Mouse (Mus musculus) ovary, postnatal 36 days (tissue): ENCODE results near the gene Fgfr2.

Source experiments
- DNase-seq: peaks from one replicate; pipeline ENCODE4 v3.0.0; 2022; ENCODE audit warnings: low spot score, mixed read lengths

Fgfr2 gene

DNA sequence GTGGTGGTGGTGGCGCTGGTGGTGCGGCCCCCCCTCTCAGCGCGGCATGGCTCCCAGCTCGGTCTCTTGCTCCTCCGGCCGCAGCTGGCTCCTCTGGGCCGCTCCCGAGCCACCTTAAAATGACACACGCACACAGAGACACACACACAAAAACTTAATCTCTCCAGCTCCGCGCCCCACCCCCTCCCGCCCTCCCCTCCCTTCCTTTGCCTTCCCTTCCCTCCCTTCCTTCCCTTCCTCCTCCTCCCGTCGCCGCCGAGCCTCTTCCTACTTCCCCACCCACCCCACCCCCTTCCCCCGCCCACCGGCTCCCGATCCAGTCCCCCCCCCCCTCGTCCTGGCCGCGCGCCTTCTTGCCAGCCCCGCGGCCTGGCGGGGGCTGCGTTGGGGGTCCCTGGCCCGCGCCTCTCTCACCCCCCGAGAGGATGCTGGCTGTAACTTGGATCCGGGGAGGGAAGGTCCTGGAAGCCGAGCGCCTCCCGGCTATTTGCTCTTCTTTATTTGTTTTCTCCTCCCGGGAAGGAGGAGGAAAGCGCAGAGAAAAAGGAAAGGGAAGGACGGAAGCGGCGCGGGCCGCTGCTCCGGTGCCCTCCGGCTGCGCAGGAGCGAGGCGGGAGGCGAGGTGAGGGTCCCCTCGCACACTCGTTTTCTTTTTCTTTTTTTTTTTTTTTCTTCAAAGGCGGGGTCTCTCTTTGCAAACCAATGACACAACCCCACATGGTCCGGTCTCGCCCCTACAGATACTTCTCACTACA is at the start of gene Fgfr2:
Fgfr2 (minus strand) TSS at position 107 of the 755 bp plus-strand sequence.
- peak; percentile 75 for DNase-seq

DNA sequence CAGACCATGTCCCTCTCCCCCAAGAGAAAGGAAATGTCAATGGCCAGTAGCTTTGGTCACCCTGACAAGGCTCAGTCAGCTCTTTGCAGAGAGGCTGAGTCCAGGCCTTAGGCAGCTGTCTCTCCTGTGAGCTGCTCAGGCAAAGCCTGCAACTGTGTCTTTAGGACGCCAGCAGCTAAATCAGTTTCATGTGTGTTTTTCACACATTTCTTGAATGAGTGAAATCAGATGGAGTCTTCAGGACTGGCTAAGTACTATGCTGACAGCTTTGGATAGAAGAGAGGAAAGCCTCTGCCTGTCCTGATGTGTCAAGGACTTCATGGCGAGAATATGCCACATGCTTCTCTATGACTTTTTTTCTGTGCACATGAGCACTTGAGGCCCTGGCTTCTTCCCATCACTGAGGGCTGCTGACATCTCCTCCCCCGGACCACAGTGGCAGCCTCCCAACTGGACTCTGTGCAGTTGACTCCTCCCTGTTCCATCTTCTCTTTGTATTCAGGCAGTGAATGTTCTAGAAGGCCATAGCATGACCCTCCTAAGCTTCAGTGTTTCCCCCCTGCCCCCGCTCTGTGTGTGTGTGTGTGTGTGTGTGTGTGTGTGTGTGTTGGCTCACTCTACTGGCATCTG is 48.4 kb upstream of the Fgfr2 start:
- peak; percentile 41 for DNase-seq

DNA sequence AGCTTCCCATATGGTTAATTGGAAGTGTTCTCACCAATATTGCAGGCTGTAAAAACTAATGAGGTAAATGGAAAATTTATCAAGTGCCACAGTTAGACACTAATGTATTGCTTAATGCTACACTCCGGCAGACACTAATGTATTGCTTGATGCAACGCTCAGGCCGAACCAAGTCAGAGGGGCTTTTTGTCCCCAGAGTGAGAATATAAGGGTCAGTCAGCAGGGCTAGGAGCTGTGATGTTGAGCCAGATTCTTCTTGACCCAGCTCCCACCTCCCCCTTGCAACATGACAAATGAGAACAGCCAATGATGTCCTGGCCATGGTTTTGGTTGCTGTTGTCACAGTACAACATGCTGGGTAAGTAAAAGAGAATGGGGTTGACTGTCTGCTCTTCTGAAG is 45.8 kb upstream of the Fgfr2 start:
- no peak for DNase-seq

DNA sequence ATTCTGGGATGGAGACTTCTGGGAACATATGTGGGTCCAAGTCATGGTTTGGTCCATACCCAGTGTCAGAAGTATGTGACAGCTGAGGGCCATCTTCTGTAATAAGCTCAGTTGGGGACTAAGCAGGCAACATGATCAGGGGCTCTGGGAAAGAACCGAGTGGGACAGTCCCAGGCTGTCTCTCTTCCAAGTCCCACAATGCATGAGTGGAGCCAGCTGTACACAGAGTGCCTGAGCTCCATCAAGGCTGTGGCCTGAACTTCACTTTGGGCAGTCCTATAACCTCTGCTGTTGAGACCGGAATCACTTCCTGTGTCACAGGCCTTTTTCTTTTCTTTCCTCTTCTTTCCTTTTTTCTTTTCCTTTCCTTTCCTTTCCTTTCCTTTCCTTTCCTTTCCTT is 44.8 kb upstream of the Fgfr2 start:
- DNase-seq = no peak

DNA sequence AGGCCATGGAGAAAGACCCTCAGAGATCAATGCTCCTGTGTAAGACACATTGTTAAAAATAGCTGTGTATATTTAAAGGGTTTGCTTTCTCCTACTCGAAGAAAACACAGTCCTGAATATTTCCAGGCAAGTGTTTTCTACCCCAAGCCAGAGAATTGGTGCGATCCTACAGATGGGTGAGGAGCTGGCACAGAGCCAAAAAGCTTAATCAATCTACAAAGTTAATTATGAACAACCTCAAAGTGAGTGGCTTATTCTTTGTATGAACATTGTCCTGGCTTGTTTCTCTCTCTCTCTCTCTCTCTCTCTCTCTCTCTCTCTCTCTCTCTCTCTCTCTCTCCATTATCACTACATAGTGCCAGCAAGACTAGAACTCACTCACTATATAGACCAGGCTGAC is 41.6 kb upstream of the Fgfr2 start:
- DNase-seq = no peak

DNA sequence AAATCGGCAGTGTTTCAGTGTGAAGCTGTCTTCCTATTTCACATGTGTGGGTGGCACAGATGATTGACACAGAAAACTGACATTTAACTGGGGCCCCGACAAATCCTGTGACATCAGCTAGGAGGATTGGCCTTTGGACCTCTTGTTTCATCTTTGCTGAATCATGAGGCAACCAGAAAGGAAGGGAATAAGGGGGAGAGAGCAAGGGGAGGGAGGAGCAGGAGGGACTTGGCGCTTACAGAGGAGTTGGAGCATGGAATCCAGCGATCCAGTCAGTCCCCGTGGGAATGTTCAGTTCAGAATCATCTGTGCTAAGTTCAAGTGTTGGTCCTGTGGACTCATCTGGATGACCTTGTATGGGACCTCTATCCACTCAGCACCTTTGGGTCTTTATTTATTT is 39.9 kb upstream of the Fgfr2 start:
- no peak for DNase-seq

DNA sequence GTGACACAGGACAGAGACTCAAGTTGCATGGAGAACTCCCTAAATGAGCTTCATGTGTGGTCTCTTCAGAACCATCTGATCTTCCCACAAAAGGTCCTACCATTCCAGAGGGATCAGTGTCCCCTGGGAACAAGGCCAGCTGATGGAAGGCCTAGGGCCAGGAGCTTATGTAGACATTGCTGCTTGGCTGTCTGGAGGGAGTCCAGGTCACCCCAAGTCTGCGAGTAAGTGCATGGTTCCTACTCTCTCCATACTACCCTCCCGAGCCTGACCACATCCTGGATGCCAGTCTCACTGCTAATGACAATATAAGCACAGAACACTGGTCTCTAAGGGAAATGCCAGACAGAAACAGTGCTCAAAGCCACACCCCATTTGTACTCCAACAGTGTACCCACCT is 39.0 kb upstream of the Fgfr2 start:
- no peak for DNase-seq

DNA sequence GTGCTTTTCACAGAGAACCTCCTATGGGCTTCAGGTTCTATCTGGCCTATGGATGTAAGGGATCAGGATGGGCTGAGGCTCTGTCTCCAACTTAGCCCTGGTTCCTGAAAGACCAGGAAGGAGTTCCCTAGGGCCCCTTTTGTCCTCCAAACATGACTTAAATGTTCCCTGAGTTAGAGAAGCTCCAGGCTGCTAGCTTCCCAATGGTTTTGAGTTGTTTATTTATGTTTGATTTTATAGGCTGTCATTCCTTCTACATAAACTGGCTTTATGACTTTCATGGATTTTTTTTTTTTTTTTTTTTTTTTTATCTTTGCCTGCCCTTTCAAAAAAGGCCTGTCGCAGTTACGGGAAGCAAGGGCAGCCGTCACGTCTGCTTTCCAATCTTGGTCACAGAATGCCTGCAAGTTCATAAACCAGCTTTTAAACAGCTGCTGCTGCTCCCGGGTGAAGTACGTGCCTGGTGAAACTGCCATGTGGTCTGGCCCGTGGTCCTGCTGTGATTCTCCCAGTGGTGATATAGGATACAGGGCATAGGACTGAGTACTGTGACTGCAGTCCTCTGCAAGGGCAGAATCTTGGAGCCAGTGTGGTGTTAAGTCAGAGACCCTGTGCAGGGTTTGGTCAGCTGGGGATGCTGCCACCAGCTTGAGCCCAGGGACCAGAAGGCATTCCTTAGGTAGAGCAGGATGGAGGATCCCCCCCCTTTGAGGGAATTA is 38.4 kb upstream of the Fgfr2 start:
- DNase-seq = no peak

DNA sequence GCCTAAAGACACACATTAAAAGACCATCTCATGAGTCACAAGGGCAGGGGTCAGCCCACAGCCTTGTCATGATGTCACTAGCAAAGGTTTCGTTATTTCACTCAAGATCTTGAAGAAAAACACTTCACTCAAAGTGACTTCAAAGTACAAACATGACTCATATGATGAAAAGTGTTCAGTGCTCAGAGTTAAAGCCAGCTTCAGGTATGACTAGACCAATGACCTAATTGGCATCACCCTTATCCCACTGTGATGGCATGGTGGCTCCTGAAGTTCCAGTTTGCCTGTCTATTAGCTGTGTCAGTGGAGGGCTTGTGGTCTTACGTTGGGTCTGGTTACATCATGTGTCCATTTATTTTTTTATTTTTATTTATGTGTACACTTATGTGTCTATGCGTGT is 36.4 kb upstream of the Fgfr2 start:
- DNase-seq = no peak

DNA sequence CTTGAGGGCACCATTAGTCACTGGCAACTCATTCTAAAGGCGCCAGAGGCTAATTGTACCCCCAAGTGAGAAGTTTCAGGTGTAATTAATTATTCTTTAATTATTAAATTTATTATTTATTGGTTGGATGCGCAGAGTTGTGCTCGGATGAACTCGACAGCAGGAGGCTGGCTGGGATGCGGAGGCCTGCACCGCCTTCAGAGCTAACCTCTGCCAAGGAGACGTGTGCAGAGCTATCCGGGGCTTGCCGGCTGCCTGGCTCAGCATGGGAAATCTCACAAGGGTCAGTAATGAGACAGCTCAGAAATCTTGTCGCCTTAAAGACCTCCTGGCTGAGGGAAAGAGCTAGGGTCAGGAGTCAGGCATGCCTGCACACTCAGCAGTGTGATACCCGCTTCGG is 32.5 kb upstream of the Fgfr2 start:
- DNase-seq = no peak

DNA sequence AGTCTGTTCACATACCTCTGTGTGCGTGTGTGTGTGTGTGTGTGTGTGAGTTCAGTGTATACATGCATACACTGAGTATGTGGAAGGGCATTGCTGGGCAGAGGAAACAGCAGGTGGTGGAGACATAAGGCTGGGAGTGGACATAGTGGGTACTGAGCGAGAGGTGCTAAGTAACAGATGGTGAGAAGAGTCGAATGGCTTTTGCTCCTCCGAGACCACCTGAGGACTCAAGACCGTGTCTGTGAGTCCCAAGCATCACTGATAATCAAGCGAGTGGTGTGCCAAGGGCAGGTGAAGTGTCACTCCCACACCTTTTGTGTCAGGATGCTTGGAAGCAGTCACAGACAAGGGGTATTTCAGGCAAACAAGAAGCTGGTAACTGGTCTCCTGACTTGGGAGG is 31.7 kb upstream of the Fgfr2 start:
- DNase-seq = no peak

DNA sequence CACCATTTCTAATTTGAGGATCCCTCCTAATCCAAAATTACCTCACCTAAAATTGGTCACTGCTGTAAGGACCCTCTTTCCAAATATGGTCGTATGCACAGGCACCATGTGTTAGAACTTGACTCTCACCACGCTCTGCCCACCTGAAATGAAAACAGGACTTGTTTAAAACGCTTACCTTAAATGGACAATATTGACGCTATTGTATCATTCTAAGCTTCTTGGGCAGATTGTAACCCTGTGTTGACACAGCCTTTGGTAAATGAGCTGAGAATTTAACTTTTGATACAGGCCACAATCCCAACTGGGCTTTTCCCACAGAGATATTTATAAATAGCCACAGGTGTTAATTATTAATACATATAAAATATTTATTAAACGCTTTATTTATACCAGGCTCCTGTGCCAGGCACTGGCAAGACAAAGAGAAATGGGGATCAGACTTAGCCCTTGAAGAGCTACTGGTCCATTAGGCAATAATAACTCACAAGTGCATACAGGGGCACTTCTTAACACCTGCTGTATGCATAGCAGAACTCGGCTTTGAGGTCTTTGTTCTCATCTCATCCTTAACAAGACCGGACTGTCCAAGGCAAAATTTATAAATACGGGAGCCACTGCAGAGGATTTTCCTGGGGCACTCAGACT is 16.7 kb upstream of the Fgfr2 start:
- no peak for DNase-seq

DNA sequence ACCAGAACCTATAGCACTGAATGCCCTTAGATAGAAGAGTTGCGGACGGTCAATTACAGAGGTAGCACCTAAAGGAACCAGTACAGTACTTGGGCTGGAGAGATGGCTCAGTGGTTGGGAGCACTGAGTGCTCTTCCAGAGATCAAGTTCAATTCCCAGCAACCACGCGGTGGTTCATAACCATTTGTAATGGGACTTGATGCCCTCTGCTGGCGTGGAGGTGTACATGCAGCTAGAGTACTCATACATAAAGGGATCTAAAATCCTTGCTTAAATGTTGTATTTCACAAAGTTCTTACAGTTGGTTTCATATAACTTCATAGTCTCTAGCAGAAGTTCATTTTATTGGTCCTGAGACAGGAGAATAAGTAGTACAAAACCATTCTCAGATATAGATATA is 10.4 kb upstream of the Fgfr2 start:
- no peak for DNase-seq

DNA sequence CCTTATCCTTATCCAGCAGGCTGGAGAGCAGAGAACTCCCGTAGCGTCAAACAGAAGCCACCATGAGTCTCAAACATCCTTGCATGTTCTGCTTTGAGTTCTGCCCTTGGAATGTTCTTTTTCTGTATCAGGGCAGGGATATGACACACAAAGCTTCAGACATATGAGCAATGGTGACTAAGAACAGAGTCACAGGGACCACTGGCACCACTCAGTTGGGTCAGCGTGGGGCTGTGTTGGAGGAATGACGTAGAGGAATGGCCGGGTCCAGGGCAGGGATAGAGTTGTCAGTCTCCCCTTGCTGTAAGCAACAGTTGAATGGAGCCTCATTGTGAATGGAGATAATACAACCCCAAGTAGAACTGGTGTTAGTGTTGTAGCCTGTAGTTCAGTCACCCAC is 9.6 kb upstream of the Fgfr2 start:
- DNase-seq = no peak

DNA sequence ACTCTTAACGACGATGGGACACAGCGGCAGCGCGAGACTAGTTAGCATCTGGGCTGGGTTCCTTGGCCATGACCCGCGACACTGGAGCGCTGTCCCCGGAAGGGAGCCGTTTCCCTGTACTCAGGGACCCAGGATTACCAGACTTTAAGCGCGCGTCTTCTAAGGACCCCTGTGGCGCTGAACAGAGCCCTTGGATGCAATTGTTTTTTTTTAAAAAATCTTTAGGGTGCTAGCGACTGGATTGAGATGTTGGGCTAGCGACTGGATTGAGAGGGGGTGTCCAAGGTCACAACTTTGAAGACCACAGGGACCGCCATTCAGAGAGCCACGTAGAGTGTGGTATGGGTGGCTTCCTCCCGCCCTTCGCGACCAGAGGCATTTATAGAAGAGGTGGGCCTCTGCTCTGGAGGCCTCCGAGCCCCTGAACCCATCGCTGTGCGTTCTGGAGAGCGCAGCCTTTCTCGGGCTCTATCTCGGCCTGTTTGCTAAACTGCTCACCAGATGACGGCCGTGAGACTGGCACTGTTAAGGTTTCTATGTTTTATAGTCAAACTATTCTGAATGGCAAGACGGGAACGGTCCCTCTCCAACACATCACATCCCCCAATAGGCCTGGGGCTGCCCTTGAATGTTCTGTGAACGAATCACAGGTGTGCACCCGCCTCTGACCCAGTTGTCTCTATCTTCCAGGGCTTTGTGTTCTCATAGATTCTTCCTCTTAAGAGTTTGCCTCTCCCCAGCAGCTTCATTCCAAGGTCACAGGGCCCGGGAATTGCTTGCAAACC is 1.7 kb upstream of the Fgfr2 start:
- no peak for DNase-seq

DNA sequence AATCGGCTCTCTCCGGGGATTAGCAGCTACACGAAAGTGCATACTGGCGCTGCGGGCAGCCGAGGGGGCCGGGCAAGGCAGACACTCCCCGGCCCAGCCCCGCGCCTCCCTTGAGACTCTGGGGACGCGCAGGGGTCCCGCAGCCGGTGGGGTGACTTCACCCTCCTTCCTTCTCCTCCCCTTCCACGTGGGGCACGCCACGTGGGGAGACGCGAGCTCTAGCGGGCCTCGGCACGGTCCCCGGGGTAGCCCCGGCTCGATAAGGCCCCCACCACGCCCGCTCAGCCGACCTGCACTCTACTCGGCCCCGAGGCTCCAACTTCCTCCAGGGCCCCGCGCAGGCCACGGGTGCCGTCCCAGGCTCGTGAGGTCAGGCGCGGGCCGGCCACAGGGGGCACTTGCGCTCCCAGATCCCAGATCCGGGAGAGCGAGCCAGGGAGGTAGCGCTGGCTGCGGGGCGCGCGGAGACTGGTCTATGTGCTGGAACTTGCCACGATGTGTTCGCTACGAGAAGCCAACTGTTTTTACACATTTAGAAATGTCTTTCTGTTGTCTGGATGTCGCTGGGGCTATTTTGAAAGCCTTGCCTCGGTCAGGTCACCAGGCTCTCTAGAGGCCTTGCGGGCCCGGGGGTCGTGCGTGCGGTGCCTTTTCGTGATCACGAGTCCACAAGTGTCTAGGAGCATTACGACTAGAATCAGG is 1.0 kb upstream of the Fgfr2 start, which contains the start of gene Ctbp2:
Ctbp2 (minus strand) TSS at position 356 of the 702 bp plus-strand sequence.
- peak; percentile 85 for DNase-seq

DNA sequence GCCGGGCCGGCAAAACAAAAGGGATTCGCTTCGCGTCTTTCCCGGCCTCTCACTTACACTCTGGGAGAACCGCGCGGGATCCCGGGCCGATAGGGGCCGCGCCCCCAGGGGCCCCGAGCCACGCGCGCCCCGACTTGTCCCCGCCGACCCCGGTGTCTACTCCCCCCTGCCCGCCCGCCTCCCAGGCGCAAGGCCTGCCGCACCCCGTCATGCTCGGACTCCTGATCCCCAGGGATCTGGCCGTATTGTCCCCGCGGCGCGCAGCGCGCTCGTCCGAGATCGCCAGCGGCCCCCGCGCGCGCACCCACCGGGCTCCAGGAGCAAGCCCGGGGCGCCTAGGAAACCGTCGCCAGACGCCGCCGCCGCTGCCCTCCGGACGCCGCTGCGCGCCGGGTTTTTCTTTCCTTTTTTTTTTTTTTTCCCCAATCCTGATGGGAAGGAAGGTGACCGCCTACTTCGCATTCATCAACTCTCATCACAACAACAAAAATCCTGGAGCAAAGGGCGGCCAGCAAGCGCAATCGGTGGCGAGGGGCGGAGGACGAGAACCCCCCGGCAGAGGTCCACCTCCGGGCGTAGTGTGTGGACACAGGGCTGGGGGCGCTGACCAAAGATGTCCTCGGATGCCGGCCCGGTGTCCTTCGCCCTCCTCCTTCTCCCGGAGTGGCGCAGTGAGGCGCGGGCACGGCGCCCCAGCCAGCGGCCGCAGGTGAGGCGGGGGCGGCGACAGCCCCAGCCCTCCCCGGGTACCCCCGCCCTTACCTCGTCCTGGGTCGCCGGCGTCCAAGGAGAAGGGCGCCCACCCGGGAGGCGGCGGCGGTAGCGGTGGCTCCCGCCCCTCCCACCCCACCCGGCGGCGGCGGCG is 539 bp downstream of the Fgfr2 start:
- peak; percentile 72 for DNase-seq

DNA sequence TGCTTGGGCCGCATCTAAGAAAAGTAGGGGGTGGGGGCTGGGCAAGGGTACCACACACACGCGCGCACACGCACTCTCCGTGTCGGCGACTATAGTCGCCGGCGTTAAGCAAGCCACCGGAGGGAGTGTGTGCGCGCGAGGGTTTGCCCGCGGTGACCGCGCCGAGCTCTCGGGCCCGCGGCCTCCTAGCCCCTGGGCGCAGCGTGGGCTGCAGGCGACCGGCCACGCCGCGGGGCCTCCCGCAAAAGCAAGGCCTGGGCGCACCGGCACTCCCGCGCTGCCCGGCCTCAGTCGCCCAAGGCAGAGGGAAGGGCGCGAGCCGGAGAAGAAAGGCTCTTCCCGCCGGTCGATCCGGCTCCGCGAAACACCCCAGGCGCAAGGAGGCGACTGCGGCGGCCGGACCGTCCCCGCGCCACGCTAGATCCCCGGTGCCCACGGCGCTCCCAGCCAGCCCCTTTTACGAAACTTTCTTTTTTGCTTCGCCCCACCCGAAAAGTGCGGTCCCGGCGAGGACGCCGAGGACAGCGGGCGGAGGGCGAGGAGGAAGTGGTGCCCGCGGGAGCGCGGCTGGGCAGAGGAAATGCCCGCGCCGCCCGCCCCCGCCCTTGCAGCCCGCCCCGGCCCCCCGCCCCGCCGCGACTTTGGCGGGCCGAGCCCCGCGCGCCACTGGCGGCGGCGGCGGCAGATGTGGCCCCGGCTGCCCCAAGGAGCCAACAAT is 1.3 kb downstream of the Fgfr2 start:
- peak; percentile 66 for DNase-seq

DNA sequence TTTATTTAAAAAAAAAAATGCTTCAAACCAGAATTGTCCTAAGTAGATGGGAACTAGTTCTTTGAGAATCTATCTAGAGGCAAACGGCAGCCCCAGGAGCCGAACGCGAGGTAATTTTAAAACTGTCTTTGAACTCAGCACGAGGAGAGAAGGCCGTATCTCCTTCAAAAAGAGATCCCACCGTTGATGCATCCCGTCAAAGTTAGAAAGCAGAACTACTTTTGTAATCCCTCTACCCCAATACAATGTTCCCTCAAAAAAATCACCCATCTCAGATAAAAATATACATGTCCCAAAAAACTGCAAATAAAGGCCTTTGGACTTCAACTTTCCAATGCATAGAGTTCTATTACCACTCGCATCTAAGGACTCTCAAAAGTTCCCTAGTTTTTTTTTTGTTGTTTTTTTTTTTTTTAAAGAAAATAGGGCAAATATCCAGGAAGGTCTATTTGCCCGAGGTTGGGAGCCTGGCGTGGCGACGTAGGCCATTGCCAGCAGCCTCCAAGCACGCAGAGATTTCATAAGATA is 2.0 kb downstream of the Fgfr2 start:
- no peak for DNase-seq
